Mouse (Mus musculus) embryonic facial prominence, embryonic 13.5 days (tissue): Measurements from ENCODE around the gene Col4a1. TPM values are rescaled to one million over a fixed set of nuclear protein-coding genes. Genes with fewer than 3 reads are reported as not detected.

Experiments
- ATAC-seq: fragments of 200-750 bp; cut with Nextera tagmentation; 2 replicates; pipeline ENCODE4 v1.8.0; 2017; ENCODE audit warnings: low read depth; ENCODE audit not compliant: insufficient number of reproducible peaks, insufficient read depth, low FRiP score, low TSS enrichment
- H3K27ac ChIP-seq: fragments of 300-500 bp; sonication (generic); 2 replicates; pipeline ENCODE4 v1.5.1; 2015; ENCODE audit warnings: moderate library complexity, mild to moderate bottlenecking, inconsistent platforms
- H3K27me3 ChIP-seq: fragments of 300-500 bp; sonication (generic); 2 replicates; pipeline ENCODE4 v1.6.1; 2015; ENCODE audit warnings: mild to moderate bottlenecking, inconsistent platforms
- H3K36me3 ChIP-seq: fragments of 300-500 bp; sonication (generic); 2 replicates; pipeline ENCODE4 v1.6.1; 2015; ENCODE audit warnings: mild to moderate bottlenecking, inconsistent platforms
- H3K4me1 ChIP-seq: fragments of 300-500 bp; sonication (generic); 2 replicates; pipeline ENCODE4 v1.6.1; 2015; ENCODE audit warnings: inconsistent platforms
- H3K4me2 ChIP-seq: fragments of 300-500 bp; sonication (generic); 2 replicates; pipeline ENCODE4 v1.6.1; 2015; ENCODE audit warnings: moderate library complexity, mild to moderate bottlenecking, inconsistent platforms
- H3K4me3 ChIP-seq: fragments of 300-500 bp; sonication (generic); 2 replicates; pipeline ENCODE4 v1.5.1; 2015; ENCODE audit warnings: mild to moderate bottlenecking, inconsistent platforms
- H3K9ac ChIP-seq: fragments of 300-500 bp; sonication (generic); 2 replicates; pipeline ENCODE4 v1.6.1; 2015; ENCODE audit warnings: mild to moderate bottlenecking, inconsistent platforms
- H3K9me3 ChIP-seq: fragments of 300-500 bp; sonication (generic); 2 replicates; pipeline ENCODE4 v1.6.1; 2016; ENCODE audit warnings: inconsistent platforms
- WGBS: fragments of 180-500 bp; shearing (Covaris S2); methylation state at CpG from one replicate; pipeline ENCODE4 v1.1.7; 2015; ENCODE audit warnings: mixed read lengths; 5-methylcytosine and 5-hydroxymethylcytosine counted together
- polyA plus RNA-seq: library from polyadenylated mRNA; unstranded; fragments of >200 nt; fragmentation: Nextera tagmentation; extraction: Ambion mirVana; gene quantifications from 2 replicates; pipeline ENCODE4 v1.2.1, GENCODE M21; 2015

Col4a1 gene
- polyA plus RNA-seq, 1 experiment from 2014 or later = 121 TPM

DNA sequence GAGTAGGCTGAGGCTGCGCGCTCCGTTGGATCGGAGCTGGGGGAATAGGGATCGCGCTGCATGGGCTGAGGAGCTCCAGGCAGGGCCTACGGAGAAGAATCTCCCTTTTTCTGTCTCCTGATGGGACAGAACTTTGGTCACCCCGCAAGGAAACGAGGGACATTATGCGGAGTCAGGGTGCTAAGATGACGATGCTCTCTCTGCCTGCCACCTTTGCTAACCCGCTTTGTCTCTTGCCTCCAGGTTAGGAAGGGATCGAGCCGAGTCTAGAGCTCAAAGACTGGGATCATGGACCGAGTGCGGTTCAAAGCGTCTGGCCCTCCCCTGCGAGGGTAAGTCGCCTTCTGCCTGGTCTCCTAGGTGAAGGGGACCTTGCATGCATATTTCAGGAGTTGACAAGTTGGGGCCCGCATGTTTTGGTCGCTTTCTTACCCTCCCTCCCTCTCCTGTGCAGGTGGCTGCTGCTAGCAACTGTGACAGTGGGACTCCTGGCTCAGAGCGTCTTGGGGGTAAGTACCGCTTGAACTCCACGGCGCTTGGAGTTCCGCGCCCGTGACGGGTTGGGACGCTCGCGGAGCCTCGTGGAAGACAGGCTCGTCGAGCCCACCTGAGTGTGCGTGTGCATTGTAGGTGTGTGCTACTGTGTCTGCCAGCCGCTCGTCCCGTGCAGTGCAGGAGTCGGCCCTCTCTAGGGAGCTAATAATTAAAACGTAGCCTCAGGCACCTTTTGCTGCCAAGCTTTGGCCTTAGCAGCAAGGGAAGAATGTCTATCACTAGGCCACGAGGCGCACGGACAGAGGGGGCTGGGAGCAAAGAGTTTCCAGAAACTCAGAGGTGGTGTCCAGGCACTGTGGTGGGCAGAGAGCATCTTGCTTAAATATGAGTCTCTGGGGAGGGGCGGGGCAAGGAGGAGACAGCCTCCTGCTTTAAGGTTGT is 818 bp upstream of the Col4a1 start:
- H3K36me3 ChIP-seq = no peaks in the 10 kb centered on the region; the same call in 1 of the 2 replicates
- WGBS = 2% methylated on average over 45 of the region's 45 CpGs
- H3K9ac ChIP-seq = peak overlapping the region; percentile 91
- peak overlapping the region; percentile 88 for H3K4me2 ChIP-seq
- peaks cover 51% of the 10 kb centered on the region for H3K4me1 ChIP-seq
- peak overlapping the region; percentile 91 for H3K27ac ChIP-seq
- no peaks in the 10 kb centered on the region for H3K27me3 ChIP-seq
- H3K9me3 ChIP-seq = no peaks in the 10 kb centered on the region
- ATAC-seq = peak; percentile 26; the same call in 1 of the 2 replicates
- H3K4me3 ChIP-seq = peak overlapping the region; percentile 81

DNA sequence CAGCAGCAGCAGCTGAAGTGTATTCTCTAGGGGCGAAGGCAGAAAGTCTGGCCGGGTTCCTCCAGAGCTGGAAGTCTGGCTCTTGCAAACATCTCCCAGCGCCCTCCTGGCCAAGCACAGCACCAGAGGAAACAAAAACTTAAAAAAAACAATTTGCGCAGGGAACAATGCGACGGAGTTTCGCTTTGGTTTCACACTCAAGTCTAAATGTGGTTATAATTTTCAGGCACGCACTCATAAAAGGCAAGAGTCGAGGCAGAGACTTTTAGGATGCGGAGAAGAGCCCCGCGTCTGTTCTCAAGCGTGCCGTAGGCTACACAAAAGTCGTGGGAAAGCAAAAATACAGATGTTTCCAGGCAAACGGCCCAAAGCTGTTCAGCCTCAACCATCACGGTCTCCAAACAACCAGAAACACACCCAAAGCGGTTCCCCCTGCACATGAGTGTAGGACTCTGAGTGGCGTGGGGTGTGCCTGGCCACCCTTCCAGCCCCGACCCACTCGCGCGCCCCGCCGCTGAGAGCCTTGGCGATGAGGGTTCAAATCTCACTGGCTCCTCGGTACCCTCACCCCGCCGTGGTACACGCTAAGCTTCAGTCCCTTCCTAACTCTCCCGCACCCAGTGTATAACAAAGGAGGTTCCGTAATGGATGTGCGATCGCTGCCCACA is 811 bp downstream of the Col4a1 start:
- Histone ChIP-seq H3K4me2 (peak overlapping the region; percentile 88), H3K27ac (peak overlapping the region; percentile 91), H3K36me3 (peaks cover 11% of the 10 kb centered on the region; the same call in 1 of the 2 replicates), H3K4me1 (peaks cover 62% of the 10 kb centered on the region), H3K4me3 (peak overlapping the region; percentile 81), H3K27me3 (no peaks in the 10 kb centered on the region), H3K9me3 (no peaks in the 10 kb centered on the region), H3K9ac (peak overlapping the region; percentile 91)
- ATAC-seq = peak; percentile 15; the same call in 1 of the 2 replicates
- under 1% methylated on average over 34 of the region's 34 CpGs for WGBS

DNA sequence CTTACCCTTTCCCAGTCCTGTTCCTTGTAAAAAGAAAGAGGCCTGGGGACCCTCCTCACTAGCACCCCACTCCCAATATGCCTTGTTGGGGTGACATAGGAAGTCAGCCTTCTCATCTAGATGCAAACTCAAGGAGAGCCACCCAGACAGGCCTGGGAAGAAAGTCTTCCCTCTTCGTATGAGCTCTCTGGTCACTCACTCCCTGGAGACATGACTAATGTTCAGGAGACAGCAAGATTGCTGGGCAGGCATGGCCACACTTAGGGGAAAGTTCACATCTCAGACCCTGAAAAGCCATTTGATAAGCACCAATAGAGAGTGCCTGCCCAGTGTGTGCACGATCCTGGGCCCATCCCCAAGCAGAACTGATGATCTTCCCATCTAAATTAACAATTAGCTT is 2.6 kb downstream of the Col4a1 start:
- H3K4me2 ChIP-seq = peak overlapping the region; percentile 88

DNA sequence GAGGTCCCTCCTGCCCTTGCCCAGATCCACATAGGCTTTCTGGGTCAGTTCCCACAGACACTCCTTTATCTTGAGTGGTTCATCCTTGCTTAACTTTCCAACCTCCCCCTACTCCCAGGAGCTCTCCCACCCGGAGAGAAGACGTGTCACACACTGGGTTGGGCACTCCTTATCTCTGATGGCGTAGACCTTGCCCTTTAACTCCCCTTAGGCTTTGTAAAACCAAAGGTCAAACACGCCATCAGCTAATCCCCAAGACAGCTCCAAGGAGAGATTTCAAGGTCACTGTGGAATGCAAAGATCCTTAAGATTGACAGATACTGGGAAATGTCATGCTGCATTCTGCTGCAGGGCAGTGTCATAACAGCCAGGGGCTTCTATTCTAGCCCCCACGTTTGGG is 3.4 kb downstream of the Col4a1 start:
- Histone ChIP-seq H3K4me2 (peak overlapping the region; percentile 14; the same call in 1 of the 2 replicates), H3K9me3 (no peaks in the 10 kb centered on the region), H3K27ac (no peak overlapping the region), H3K4me1 (peaks cover 48% of the 10 kb centered on the region), H3K9ac (no peak overlapping the region), H3K27me3 (no peaks in the 10 kb centered on the region), H3K36me3 (peaks cover 11% of the 10 kb centered on the region; the same call in 1 of the 2 replicates), H3K4me3 (no peak overlapping the region)
- WGBS = 62% methylated on average over 5 of the region's 5 CpGs
- ATAC-seq = no peak

More for the DNA sequence above, 2.6 kb downstream of the Col4a1 start:
- Histone ChIP-seq H3K4me3 (peak overlapping the region; percentile 81; the same call in 1 of the 2 replicates), H3K9ac (0 out of 2 replicates have a peak overlapping the region, but pooled peaks have one; percentile 44), H3K4me1 (peaks cover 55% of the 10 kb centered on the region), H3K27me3 (no peaks in the 10 kb centered on the region), H3K27ac (no peak overlapping the region), H3K36me3 (peaks cover 11% of the 10 kb centered on the region; the same call in 1 of the 2 replicates), H3K9me3 (no peaks in the 10 kb centered on the region)
- no peak for ATAC-seq
- WGBS = 71% methylated on average over 2 of the region's 2 CpGs

DNA sequence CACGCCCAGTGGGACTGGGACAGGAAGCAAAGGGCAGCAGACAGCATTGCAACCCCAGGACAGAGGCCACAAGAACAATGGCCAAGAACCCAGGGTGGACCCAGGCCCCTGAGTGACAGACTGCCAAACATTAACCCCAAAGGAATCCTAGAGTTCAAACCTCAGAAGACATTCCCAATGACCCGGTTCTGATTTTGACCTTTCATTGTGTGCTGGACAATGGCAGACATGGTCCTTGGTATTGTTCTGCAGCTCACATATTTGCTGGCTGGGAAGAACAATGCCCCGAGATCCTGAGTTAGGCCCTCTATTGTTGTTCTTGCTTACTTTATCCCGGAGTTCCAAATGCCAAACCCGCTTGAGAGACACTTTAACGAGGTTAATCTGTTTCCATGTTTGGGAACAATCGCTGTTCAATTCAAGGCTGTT is 4.0 kb downstream of the Col4a1 start:
- H3K36me3 ChIP-seq = peaks cover 11% of the 10 kb centered on the region; the same call in 1 of the 2 replicates
- 70% methylated on average over 7 of the region's 7 CpGs for WGBS
- no peak overlapping the region for H3K4me3 ChIP-seq
- ATAC-seq = no peak
- no peak overlapping the region for H3K9ac ChIP-seq
- H3K4me1 ChIP-seq = peaks cover 41% of the 10 kb centered on the region
- H3K9me3 ChIP-seq = no peaks in the 10 kb centered on the region
- no peaks in the 10 kb centered on the region for H3K27me3 ChIP-seq
- H3K27ac ChIP-seq = no peak overlapping the region
- H3K4me2 ChIP-seq = no peak overlapping the region

DNA sequence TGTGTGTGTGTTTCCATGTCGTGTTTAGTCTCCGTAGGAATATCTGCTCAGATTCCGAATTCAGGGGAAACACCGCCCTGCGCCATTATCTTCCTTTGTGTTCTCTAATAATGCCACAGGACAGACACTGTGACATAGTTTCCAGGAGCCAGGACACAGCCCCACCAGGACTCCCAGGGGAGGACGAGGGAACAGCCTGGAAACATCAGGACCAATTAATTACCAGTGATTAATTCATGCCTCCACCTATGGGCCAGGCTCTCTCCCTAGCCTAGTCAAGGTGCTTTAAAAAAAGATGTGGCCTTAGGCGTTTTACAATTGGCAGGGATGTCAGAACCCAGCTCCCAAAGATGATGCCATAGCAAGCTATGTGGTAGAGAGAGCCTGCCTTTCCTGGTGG is 5.2 kb downstream of the Col4a1 start:
- Histone ChIP-seq H3K4me2 (no peak overlapping the region), H3K36me3 (peaks cover 11% of the 10 kb centered on the region; the same call in 1 of the 2 replicates), H3K9ac (no peak overlapping the region), H3K27me3 (no peaks in the 10 kb centered on the region), H3K4me1 (peaks cover 37% of the 10 kb centered on the region), H3K27ac (no peak overlapping the region), H3K9me3 (no peaks in the 10 kb centered on the region), H3K4me3 (no peak overlapping the region)
- WGBS = 81% methylated on average over 7 of the region's 7 CpGs
- no peak for ATAC-seq

DNA sequence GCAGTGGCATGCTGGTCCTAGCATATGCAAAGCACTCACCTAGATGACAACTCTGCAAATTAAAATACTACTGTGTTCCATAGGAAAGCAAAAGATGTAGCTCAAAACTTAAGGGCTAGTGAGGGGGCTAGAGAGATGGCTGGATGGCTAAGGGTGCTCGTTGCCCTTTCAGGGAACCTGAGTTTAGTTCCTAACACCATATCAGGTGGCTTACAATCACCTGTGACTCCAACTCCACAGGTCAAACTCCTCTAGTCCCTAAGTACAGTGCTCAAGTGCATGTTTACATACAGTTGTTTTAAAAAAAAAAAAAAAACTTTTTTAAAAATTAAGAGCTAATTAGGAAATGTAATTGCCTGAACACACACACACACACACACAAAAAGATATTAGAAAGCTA is 7.1 kb downstream of the Col4a1 start:
- Histone ChIP-seq H3K27ac (no peak overlapping the region), H3K9me3 (no peaks in the 10 kb centered on the region), H3K4me2 (no peak overlapping the region), H3K36me3 (peaks cover 11% of the 10 kb centered on the region; the same call in 1 of the 2 replicates), H3K9ac (no peak overlapping the region), H3K4me1 (peaks cover 32% of the 10 kb centered on the region), H3K4me3 (no peak overlapping the region), H3K27me3 (no peaks in the 10 kb centered on the region)
- no peak for ATAC-seq
- WGBS = 93% methylated on average over 1 of the region's 1 CpGs

DNA sequence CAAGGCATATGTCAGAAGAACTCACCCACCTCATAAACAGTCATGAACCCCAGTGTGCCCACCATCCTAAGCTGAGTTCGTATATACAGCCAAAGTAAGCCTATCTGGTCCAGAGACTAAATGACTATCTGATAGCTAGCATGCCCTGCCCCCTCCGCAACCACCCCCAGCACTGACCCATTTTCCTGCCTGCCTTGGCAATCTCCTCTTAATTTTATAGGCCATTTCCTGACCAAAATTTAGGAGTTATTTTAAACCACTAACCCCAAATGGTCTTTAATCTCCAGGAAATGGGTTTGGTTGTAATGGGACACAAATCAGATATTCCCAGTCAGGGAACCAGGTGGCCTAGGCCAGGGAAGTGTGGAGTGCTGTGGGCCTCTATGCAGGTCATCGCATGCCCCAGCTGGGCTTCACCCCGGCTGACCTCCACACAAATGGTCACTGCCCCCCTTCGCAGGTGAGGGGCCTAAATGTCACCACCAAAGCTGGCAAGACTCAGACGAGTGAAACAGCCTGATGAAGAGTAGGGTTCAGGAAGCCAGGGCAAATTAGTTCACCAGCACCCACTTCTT is 8.5 kb downstream of the Col4a1 start:
- 72% methylated on average over 6 of the region's 6 CpGs for WGBS

DNA sequence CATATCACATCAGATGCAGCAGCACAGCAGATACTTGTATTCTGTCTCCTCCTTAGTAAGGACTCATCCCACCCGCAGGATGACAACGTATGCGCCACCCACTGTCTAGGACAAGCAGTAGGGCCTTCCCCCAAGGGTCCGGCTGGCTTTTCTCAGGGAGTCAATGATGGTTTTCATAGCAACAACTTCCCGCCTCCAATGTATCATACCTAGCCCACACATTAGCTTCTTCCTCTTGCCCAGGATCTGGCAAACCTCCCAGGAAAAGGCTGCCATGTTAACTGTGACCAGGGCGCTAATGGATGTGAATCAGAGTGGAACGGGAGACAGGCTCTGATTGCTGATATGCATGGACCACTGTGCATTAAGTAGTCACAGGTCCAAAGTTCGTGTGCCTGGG is 12.2 kb downstream of the Col4a1 start:
- Histone ChIP-seq H3K4me2 (no peak overlapping the region), H3K9ac (no peak overlapping the region), H3K9me3 (no peaks in the 10 kb centered on the region), H3K4me1 (peaks cover 48% of the 10 kb centered on the region), H3K4me3 (no peak overlapping the region), H3K27me3 (no peaks in the 10 kb centered on the region), H3K27ac (no peak overlapping the region), H3K36me3 (no peaks in the 10 kb centered on the region)
- WGBS = 78% methylated on average over 8 of the region's 8 CpGs
- ATAC-seq = no peak

More for the DNA sequence above, 8.5 kb downstream of the Col4a1 start:
- H3K27me3 ChIP-seq = no peaks in the 10 kb centered on the region
- H3K4me2 ChIP-seq = no peak overlapping the region
- no peak for ATAC-seq
- no peak overlapping the region for H3K9ac ChIP-seq
- H3K4me1 ChIP-seq = peaks cover 33% of the 10 kb centered on the region
- H3K27ac ChIP-seq = no peak overlapping the region
- peaks cover 11% of the 10 kb centered on the region; the same call in 1 of the 2 replicates for H3K36me3 ChIP-seq
- no peaks in the 10 kb centered on the region for H3K9me3 ChIP-seq
- no peak overlapping the region for H3K4me3 ChIP-seq

DNA sequence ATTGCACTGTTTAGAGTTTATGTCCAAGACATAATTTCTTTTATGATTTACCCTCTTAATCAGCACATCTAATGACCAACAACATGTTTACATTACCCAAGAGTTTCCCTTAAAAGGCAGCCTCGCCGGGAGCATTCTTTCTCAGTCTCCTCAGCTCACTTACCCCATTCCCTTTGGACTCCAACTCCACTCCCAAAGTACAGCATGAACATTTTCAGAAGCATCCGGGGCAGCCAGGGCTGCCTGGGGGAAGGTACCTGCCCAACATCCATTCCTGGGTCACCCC is 13.4 kb downstream of the Col4a1 start:
- H3K4me2 ChIP-seq = peak overlapping the region; percentile 22; the same call in 1 of the 2 replicates
- H3K27me3 ChIP-seq = no peaks in the 10 kb centered on the region
- H3K36me3 ChIP-seq = no peaks in the 10 kb centered on the region
- no peak overlapping the region for H3K9ac ChIP-seq
- H3K4me3 ChIP-seq = no peak overlapping the region
- peak overlapping the region; percentile 61 for H3K27ac ChIP-seq
- 29% methylated on average over 3 of the region's 3 CpGs for WGBS
- no peaks in the 10 kb centered on the region for H3K9me3 ChIP-seq
- peaks cover 48% of the 10 kb centered on the region for H3K4me1 ChIP-seq
- ATAC-seq = no peak

DNA sequence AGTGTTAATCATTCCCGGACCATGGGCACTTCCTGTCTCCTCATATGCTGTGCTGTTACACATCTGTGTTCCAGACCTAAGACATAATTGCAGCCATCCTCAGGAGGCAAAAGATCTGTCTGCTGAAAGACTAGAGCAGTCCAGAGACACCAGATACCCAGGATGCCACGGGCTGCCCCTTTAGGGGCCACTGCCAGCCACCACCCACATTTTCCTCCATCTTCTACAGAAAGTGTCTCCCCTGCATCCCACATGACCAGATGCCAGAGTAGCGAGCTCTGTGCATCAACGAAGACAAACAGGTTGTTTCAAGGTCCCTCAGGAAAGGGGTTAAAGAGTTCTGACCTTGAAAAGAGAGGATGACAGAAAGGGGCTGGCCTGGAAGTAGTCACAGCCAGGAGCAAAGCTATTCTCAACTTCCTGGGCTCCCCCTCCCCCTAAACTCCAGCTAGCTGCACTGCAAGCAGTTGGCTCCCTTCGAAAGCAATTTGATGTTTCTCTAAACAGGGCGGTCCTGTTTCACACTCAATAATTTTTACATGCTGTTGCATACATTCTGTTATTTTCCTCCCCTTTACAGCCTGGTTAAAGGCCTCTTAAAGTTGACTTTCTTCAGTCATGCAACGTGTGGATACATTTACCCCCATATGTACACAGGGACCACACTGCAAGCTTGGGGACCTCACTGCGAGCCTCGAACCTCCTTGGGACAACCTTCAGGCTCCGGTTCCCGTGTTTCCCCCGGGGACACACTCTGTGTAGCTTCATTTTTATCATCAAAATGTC is 13.9 kb downstream of the Col4a1 start:
- H3K9ac ChIP-seq = no peak overlapping the region
- H3K4me2 ChIP-seq = peak overlapping the region; percentile 22; the same call in 1 of the 2 replicates
- WGBS = 25% methylated on average over 12 of the region's 12 CpGs
- H3K27ac ChIP-seq = peak overlapping the region; percentile 61
- ATAC-seq = no peak
- peaks cover 1% of the 10 kb centered on the region; the same call in 1 of the 2 replicates for H3K36me3 ChIP-seq
- no peaks in the 10 kb centered on the region for H3K27me3 ChIP-seq
- no peak overlapping the region for H3K4me3 ChIP-seq
- peaks cover 48% of the 10 kb centered on the region for H3K4me1 ChIP-seq
- H3K9me3 ChIP-seq = no peaks in the 10 kb centered on the region
